Mouse (Mus musculus): ENCODE data around the gene Sptbn1. TPM values are rescaled to one million over a fixed set of nuclear protein-coding genes. Genes with fewer than 3 reads are reported as not detected.

Gene Sptbn1
- total and polyA plus RNA-seq, 2 experiments from 2014 or later: 121 to 271 TPM

GRCm38 (mm10) chr11:30289470-30290431, 21.8 kb upstream of the Sptbn1 start:
- H3K27me3 ChIP-seq (ENCODE audit: control insufficient read depth, insufficient read depth, low read length): no peaks in the 10 kb centered on the region
- H3K27ac ChIP-seq (ENCODE audit: low read depth): peak overlapping the region; percentile 13; the same call in 1 of the 2 replicates
- 0 out of 2 replicates have a peak overlapping the region, but pooled peaks have one; percentile 13 for H3K4me2 ChIP-seq (ENCODE audit: low read depth, low read length)
- peaks cover 42% of the 10 kb centered on the region for H3K4me1 ChIP-seq (ENCODE audit: control insufficient read depth, insufficient read depth)
- WGBS: 40% methylated on average over 7 of the region's 7 CpGs
- no peak for DNase-seq (ENCODE audit: low spot score)
- TF ChIP-seq CTCF (IDR thresholded peaks at IDR 0.05; ENCODE audit: low read depth) (no peak), EP300 (IDR thresholded peaks at IDR 0.05; ENCODE audit: low read depth) (no peak)
- no peaks in the 10 kb centered on the region for H3K36me3 ChIP-seq (replicated peaks; ENCODE audit: control insufficient read depth, insufficient read depth, low read length)
- no peak for ATAC-seq (ENCODE audit: insufficient read depth, low read depth)
- no peaks in the 10 kb centered on the region for H3K9me3 ChIP-seq (replicated peaks; ENCODE audit: control insufficient read depth, low read length)
- H3K9ac ChIP-seq (replicated peaks; ENCODE audit: low read depth, low read length): no peak overlapping the region
- no peak overlapping the region for H3K4me3 ChIP-seq (ENCODE audit: low read depth, low read length)

- WGBS: 59% methylated on average over 2 of the region's 2 CpGs
- Histone ChIP-seq H3K4me2 (ENCODE audit: low read depth, low read length) (no peak overlapping the region), H3K9ac (replicated peaks; ENCODE audit: low read depth, low read length) (no peak overlapping the region), H3K36me3 (replicated peaks; ENCODE audit: control insufficient read depth, insufficient read depth, low read length) (no peaks in the 10 kb centered on the region), H3K27ac (ENCODE audit: low read depth) (no peak overlapping the region), H3K4me3 (ENCODE audit: low read depth, low read length) (no peak overlapping the region), H3K9me3 (replicated peaks; ENCODE audit: control insufficient read depth, low read length) (no peaks in the 10 kb centered on the region), H3K4me1 (ENCODE audit: control insufficient read depth, insufficient read depth) (peaks cover 42% of the 10 kb centered on the region), H3K27me3 (ENCODE audit: control insufficient read depth, insufficient read depth, low read length) (no peaks in the 10 kb centered on the region)
- DNase-seq (ENCODE audit: low spot score) (no peak), ATAC-seq (ENCODE audit: insufficient read depth, low read depth) (no peak)
- TF ChIP-seq CTCF (IDR thresholded peaks at IDR 0.05; ENCODE audit: low read depth): no peak
- TF ChIP-seq EP300 (IDR thresholded peaks at IDR 0.05; ENCODE audit: low read depth): no peak
These were observed 20.1 kb upstream of the Sptbn1 start for GRCm38 (mm10) chr11:30288075-30288474.

DNA sequence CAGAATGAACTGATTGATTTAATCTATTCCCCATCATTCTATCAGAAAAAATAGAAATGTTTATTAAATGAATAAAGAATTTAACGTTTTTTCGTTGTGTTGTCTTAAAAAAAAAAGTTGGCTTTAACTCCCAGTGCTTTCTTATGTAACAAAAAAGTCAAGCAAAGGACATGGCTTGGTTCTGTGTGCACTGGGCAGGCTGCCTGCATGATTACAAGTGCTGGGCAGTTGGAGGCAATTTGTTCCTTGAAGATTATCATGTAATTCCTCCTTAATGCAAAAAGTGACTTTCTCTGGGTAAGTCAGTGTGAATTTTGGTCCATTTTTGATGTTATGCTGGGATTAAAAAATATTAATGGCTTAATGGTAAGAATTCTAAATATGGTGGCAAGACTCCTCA, 15.7 kb upstream of the Sptbn1 start:
- WGBS: 39% methylated on average over 2 of the region's 2 CpGs
- Histone ChIP-seq H3K9ac (replicated peaks; ENCODE audit: low read depth, low read length) (no peak overlapping the region), H3K4me2 (ENCODE audit: low read depth, low read length) (no peak overlapping the region), H3K4me1 (ENCODE audit: control insufficient read depth, insufficient read depth) (no peaks in the 10 kb centered on the region; the same call in 1 of the 2 replicates), H3K27ac (ENCODE audit: low read depth) (no peak overlapping the region), H3K27me3 (ENCODE audit: control insufficient read depth, insufficient read depth, low read length) (no peaks in the 10 kb centered on the region), H3K36me3 (replicated peaks; ENCODE audit: control insufficient read depth, insufficient read depth, low read length) (no peaks in the 10 kb centered on the region), H3K9me3 (replicated peaks; ENCODE audit: control insufficient read depth, low read length) (no peaks in the 10 kb centered on the region), H3K4me3 (ENCODE audit: low read depth, low read length) (no peak overlapping the region)
- ATAC-seq (ENCODE audit: insufficient read depth, low read depth) (no peak), DNase-seq (ENCODE audit: low spot score) (no peak)
- TF ChIP-seq CTCF (IDR thresholded peaks at IDR 0.05; ENCODE audit: low read depth): no peak
- no peak for TF ChIP-seq EP300 (IDR thresholded peaks at IDR 0.05; ENCODE audit: low read depth)

- peak overlapping the region; percentile 51; the same call in 1 of the 2 replicates for H3K27ac ChIP-seq (ENCODE audit: low read depth)
- 60% methylated on average over 5 of the region's 5 CpGs for WGBS
- H3K4me3 ChIP-seq (ENCODE audit: low read depth, low read length): no peak overlapping the region
- no peak overlapping the region for H3K9ac ChIP-seq (replicated peaks; ENCODE audit: low read depth, low read length)
- no peak for DNase-seq (ENCODE audit: low spot score)
- 0 out of 2 replicates have a peak, but pooled peaks have one; percentile 50 for TF ChIP-seq EP300 (IDR thresholded peaks at IDR 0.05; ENCODE audit: low read depth)
- no peak for TF ChIP-seq CTCF (IDR thresholded peaks at IDR 0.05; ENCODE audit: low read depth)
- H3K36me3 ChIP-seq (replicated peaks; ENCODE audit: control insufficient read depth, insufficient read depth, low read length): no peaks in the 10 kb centered on the region
- no peaks in the 10 kb centered on the region for H3K27me3 ChIP-seq (ENCODE audit: control insufficient read depth, insufficient read depth, low read length)
- H3K4me2 ChIP-seq (ENCODE audit: low read depth, low read length): no peak overlapping the region
- ATAC-seq (ENCODE audit: insufficient read depth, low read depth): no peak
- H3K9me3 ChIP-seq (replicated peaks; ENCODE audit: control insufficient read depth, low read length): no peaks in the 10 kb centered on the region
- no peaks in the 10 kb centered on the region; the same call in 1 of the 2 replicates for H3K4me1 ChIP-seq (ENCODE audit: control insufficient read depth, insufficient read depth)
These were observed 13.1 kb upstream of the Sptbn1 start for GRCm38 (mm10) chr11:30281096-30281495.

- Histone ChIP-seq H3K4me2 (ENCODE audit: low read depth, low read length) (no peak overlapping the region), H3K9ac (replicated peaks; ENCODE audit: low read depth, low read length) (no peak overlapping the region), H3K4me3 (ENCODE audit: low read depth, low read length) (no peak overlapping the region), H3K4me1 (ENCODE audit: control insufficient read depth, insufficient read depth) (no peaks in the 10 kb centered on the region; the same call in 1 of the 2 replicates), H3K27ac (ENCODE audit: low read depth) (peak overlapping the region; percentile 46), H3K27me3 (ENCODE audit: control insufficient read depth, insufficient read depth, low read length) (no peaks in the 10 kb centered on the region), H3K9me3 (replicated peaks; ENCODE audit: control insufficient read depth, low read length) (no peaks in the 10 kb centered on the region), H3K36me3 (replicated peaks; ENCODE audit: control insufficient read depth, insufficient read depth, low read length) (no peaks in the 10 kb centered on the region)
- TF ChIP-seq CTCF (IDR thresholded peaks at IDR 0.05; ENCODE audit: low read depth) (no peak), EP300 (IDR thresholded peaks at IDR 0.05; ENCODE audit: low read depth) (peak; percentile 71; the same call in 1 of the 2 replicates)
- no peak for ATAC-seq (ENCODE audit: insufficient read depth, low read depth)
- WGBS: 71% methylated on average over 5 of the region's 5 CpGs
- DNase-seq (ENCODE audit: low spot score): peak; percentile 65
These were observed 11.3 kb upstream of the Sptbn1 start for GRCm38 (mm10) chr11:30279278-30279677.

Measured in heart, postnatal 0 days (tissue).